Mouse (Mus musculus) brain, embryonic 14.5 days (tissue): ENCODE data around the gene Hexa.

Source experiments
- CTCF ChIP-seq: fragments of 200-500 bp; IDR thresholded peaks from 2 replicates; pipeline ENCODE4 v1.5.1; 2012; ENCODE audit warnings: inconsistent platforms, mild to moderate bottlenecking, moderate library complexity, borderline replicate concordance; ENCODE audit not compliant: insufficient read depth, insufficient read length; ENCODE audit errors: extremely low read depth
- POLR2A ChIP-seq: fragments of 200-500 bp; IDR thresholded peaks from 2 replicates; pipeline ENCODE4 v1.6.1; 2012; ENCODE audit warnings: mild to moderate bottlenecking, inconsistent platforms, borderline replicate concordance; ENCODE audit not compliant: poor library complexity, insufficient read depth, insufficient read length, severe bottlenecking; ENCODE audit errors: extremely low read depth

- TF ChIP-seq CTCF, result no peak
- no peak for TF ChIP-seq POLR2A
Observed at GRCm38 (mm10) chr9:59589703-59590439, 50.5 kb downstream of the Hexa start.
